Mouse (Mus musculus): Measurements from ENCODE around the gene Ms4a4c.
"Not testable (repeated sequence)": the region's sequence is repeated elsewhere in the genome, so short reads cannot be mapped to it uniquely, and the experiment has no call there.

The Ms4a4c gene

GRCm38 (mm10) chr19:11404527-11404926, at the start of gene Ms4a4c:
Gene Ms4a4c, plus strand, starts transcription at chr19:11404770.
- no peak for DNase-seq (ENCODE audit: low spot score in 2 of 2)

GRCm38 (mm10) chr19:11355730-11356129, 48.8 kb upstream of the Ms4a4c start:
- peak; percentile 13 to 19 for DNase-seq (ENCODE audit: low spot score in 2 of 2)

GRCm38 (mm10) chr19:11360106-11360505, 44.5 kb upstream of the Ms4a4c start:
- DNase-seq (ENCODE audit: low spot score in 2 of 2), result peak in 1 of 2 experiments; percentile 12

- no peak for DNase-seq (ENCODE audit: low spot score in 2 of 2)
These were observed 42.6 kb upstream of the Ms4a4c start for GRCm38 (mm10) chr19:11362002-11362401.

GRCm38 (mm10) chr19:11368310-11368709, 36.3 kb upstream of the Ms4a4c start:
- no peak for DNase-seq (ENCODE audit: low spot score in 2 of 2)

- DNase-seq (ENCODE audit: low spot score in 2 of 2), result no peak
These were observed 33.4 kb upstream of the Ms4a4c start for GRCm38 (mm10) chr19:11371181-11371580.

- no peak for DNase-seq (ENCODE audit: low spot score in 2 of 2)
These were observed 29.3 kb upstream of the Ms4a4c start, which contains the start of gene Ms4a4a for GRCm38 (mm10) chr19:11375273-11375672. Gene Ms4a4a, plus strand, starts transcription at chr19:11375523.

- no peak for DNase-seq (ENCODE audit: low spot score in 2 of 2)
These were observed 28.2 kb upstream of the Ms4a4c start for GRCm38 (mm10) chr19:11376399-11376798.

- DNase-seq (ENCODE audit: low spot score in 2 of 2), result peak in 1 of 2 experiments; percentile 9
These were observed 17.5 kb upstream of the Ms4a4c start for GRCm38 (mm10) chr19:11387109-11387508.

- DNase-seq (ENCODE audit: low spot score in 2 of 2), result no peak
These were observed 16.9 kb upstream of the Ms4a4c start for GRCm38 (mm10) chr19:11387685-11388084.

GRCm38 (mm10) chr19:11388949-11389348, 15.6 kb upstream of the Ms4a4c start:
- DNase-seq (ENCODE audit: low spot score in 2 of 2), result no peak

- no peak for DNase-seq (ENCODE audit: low spot score in 2 of 2)
These were observed 8.8 kb upstream of the Ms4a4c start for GRCm38 (mm10) chr19:11395769-11396168.

- no peak for DNase-seq (ENCODE audit: low spot score in 2 of 2)
These were observed 2.9 kb downstream of the Ms4a4c start for GRCm38 (mm10) chr19:11407428-11407827.

GRCm38 (mm10) chr19:11408591-11408990, 4.0 kb downstream of the Ms4a4c start:
- no peak for DNase-seq (ENCODE audit: low spot score in 2 of 2)

GRCm38 (mm10) chr19:11411640-11412039, 7.1 kb downstream of the Ms4a4c start:
- no peak for DNase-seq (ENCODE audit: low spot score in 2 of 2)

GRCm38 (mm10) chr19:11414084-11414483, 9.5 kb downstream of the Ms4a4c start:
- DNase-seq (ENCODE audit: low spot score in 2 of 2), result no peak

- no peak for DNase-seq (ENCODE audit: low spot score in 2 of 2)
These were observed 11.0 kb downstream of the Ms4a4c start for GRCm38 (mm10) chr19:11415581-11415980.

GRCm38 (mm10) chr19:11418865-11419264, 14.3 kb downstream of the Ms4a4c start:
- DNase-seq (ENCODE audit: low spot score in 2 of 2), result not testable (repeated sequence)

GRCm38 (mm10) chr19:11431209-11431608, 26.6 kb downstream of the Ms4a4c start:
- DNase-seq (ENCODE audit: low spot score in 2 of 2), result not testable (repeated sequence)

GRCm38 (mm10) chr19:11435058-11435834, 30.7 kb downstream of the Ms4a4c start:
- no peak for DNase-seq (ENCODE audit: low spot score in 2 of 2)

GRCm38 (mm10) chr19:11443338-11443737, 38.8 kb downstream of the Ms4a4c start, which contains the start of gene Ms4a4b:
Gene Ms4a4b, plus strand, starts transcription at chr19:11443553.
- no peak for DNase-seq (ENCODE audit: low spot score in 2 of 2)

- no peak for DNase-seq (ENCODE audit: low spot score in 2 of 2)
These were observed 39.4 kb downstream of the Ms4a4c start for GRCm38 (mm10) chr19:11443964-11444363.

GRCm38 (mm10) chr19:11447238-11447637, 42.7 kb downstream of the Ms4a4c start:
- DNase-seq (ENCODE audit: low spot score in 2 of 2), result no peak

Data from thymus, postnatal 10 days (tissue).